Mouse (Mus musculus): ENCODE data around the gene Tcerg1l.

Tcerg1l gene

GRCm38 (mm10) chr7:138397485-138398181 is at the start of gene Tcerg1l:
TSS of gene Tcerg1l (minus strand) at chr7:138397730.
- DNase-seq (ENCODE audit: low read depth) = no peak

GRCm38 (mm10) chr7:138442096-138442495 is 44.6 kb upstream of the Tcerg1l start:
- DNase-seq (ENCODE audit: low read depth) = no peak

- no peak for DNase-seq (ENCODE audit: low read depth)
These were observed 35.0 kb upstream of the Tcerg1l start for GRCm38 (mm10) chr7:138432541-138432940.

GRCm38 (mm10) chr7:138431456-138431855 is 33.9 kb upstream of the Tcerg1l start:
- no peak for DNase-seq (ENCODE audit: low read depth)

GRCm38 (mm10) chr7:138429916-138430315 is 32.4 kb upstream of the Tcerg1l start:
- DNase-seq (ENCODE audit: low read depth) = no peak

- no peak for DNase-seq (ENCODE audit: low read depth)
These were observed 31.3 kb upstream of the Tcerg1l start for GRCm38 (mm10) chr7:138428826-138429225.

- DNase-seq (ENCODE audit: low read depth) = no peak
These were observed 29.9 kb upstream of the Tcerg1l start for GRCm38 (mm10) chr7:138427441-138427840.

- DNase-seq (ENCODE audit: low read depth) = no peak
These were observed 16.0 kb upstream of the Tcerg1l start for GRCm38 (mm10) chr7:138413496-138413895.

- no peak for DNase-seq (ENCODE audit: low read depth)
These were observed 4.1 kb upstream of the Tcerg1l start for GRCm38 (mm10) chr7:138401641-138402040.

- DNase-seq (ENCODE audit: low read depth) = no peak
These were observed 3.2 kb upstream of the Tcerg1l start for GRCm38 (mm10) chr7:138400506-138401272.

GRCm38 (mm10) chr7:138398182-138398793 is 758 bp upstream of the Tcerg1l start:
- DNase-seq (ENCODE audit: low read depth) = peak; percentile 0

- DNase-seq (ENCODE audit: low read depth) = no peak
These were observed 556 bp downstream of the Tcerg1l start for GRCm38 (mm10) chr7:138396863-138397484.

- DNase-seq (ENCODE audit: low read depth) = no peak
These were observed 1.2 kb downstream of the Tcerg1l start for GRCm38 (mm10) chr7:138396109-138396862.

- no peak for DNase-seq (ENCODE audit: low read depth)
These were observed 7.6 kb downstream of the Tcerg1l start for GRCm38 (mm10) chr7:138389941-138390340.

GRCm38 (mm10) chr7:138389071-138389470 is 8.5 kb downstream of the Tcerg1l start:
- DNase-seq (ENCODE audit: low read depth) = no peak

- no peak for DNase-seq (ENCODE audit: low read depth)
These were observed 18.3 kb downstream of the Tcerg1l start for GRCm38 (mm10) chr7:138379221-138379620.

GRCm38 (mm10) chr7:138378546-138378945 is 19.0 kb downstream of the Tcerg1l start:
- no peak for DNase-seq (ENCODE audit: low read depth)

- no peak for DNase-seq (ENCODE audit: low read depth)
These were observed 22.0 kb downstream of the Tcerg1l start for GRCm38 (mm10) chr7:138375573-138375972.

GRCm38 (mm10) chr7:138374376-138374775 is 23.2 kb downstream of the Tcerg1l start:
- DNase-seq (ENCODE audit: low read depth) = no peak

GRCm38 (mm10) chr7:138373530-138373929 is 24.0 kb downstream of the Tcerg1l start:
- no peak for DNase-seq (ENCODE audit: low read depth)

GRCm38 (mm10) chr7:138367570-138367969 is 30.0 kb downstream of the Tcerg1l start:
- no peak for DNase-seq (ENCODE audit: low read depth)

- DNase-seq (ENCODE audit: low read depth) = no peak
These were observed 32.0 kb downstream of the Tcerg1l start for GRCm38 (mm10) chr7:138365519-138365918.
